Mouse (Mus musculus) C2C12 (cell line): ENCODE measurements around the gene Sorcs2.

Source experiments
- CTCF ChIP-seq: IDR thresholded peaks from one replicate; pipeline ENCODE4 v1.5.1; 2011; ENCODE audit not compliant: control insufficient read depth, insufficient read depth, insufficient read length
- FOSL1 ChIP-seq: IDR thresholded peaks from one replicate; pipeline ENCODE4 v1.8.0; 2011; ENCODE audit warnings: mild to moderate bottlenecking, low read length; ENCODE audit not compliant: poor library complexity, insufficient read depth, severe bottlenecking
- MAX ChIP-seq: IDR thresholded peaks from one replicate; pipeline ENCODE4 v1.6.1; 2011; ENCODE audit warnings: mild to moderate bottlenecking, control low read depth
- MYOD1 ChIP-seq: IDR thresholded peaks from one replicate; pipeline ENCODE4 v1.6.1; 2011; ENCODE audit warnings: low read depth; ENCODE audit not compliant: control insufficient read depth, insufficient read length
- USF1 ChIP-seq: IDR thresholded peaks from one replicate; pipeline ENCODE4 v1.6.1; 2011; ENCODE audit warnings: low read depth, mild to moderate bottlenecking, control low read depth, moderate library complexity

- TF ChIP-seq CTCF (no peak), MYOD1 (no peak), MAX (no peak), USF1 (no peak), FOSL1 (no peak)
Observed at GRCm38 (mm10) chr5:36378370-36378738, 19.6 kb downstream of the Sorcs2 start.
